Mouse (Mus musculus) kidney, adult 2 months (tissue): ENCODE measurements at regions not wholly inside any gene's neighbourhood (a gene's known extent, or its start where the extent isn't known, plus 50 kb on each side); places are given as distances from the start of the nearest gene placed in this dataset.

Experiments used
- CTCF ChIP-seq: fragments of 200-500 bp; conservative IDR thresholded peaks from 2 replicates; pipeline ENCODE4 v1.5.1; 2011; ENCODE audit warnings: low read depth, mild to moderate bottlenecking, control low read depth, low read length, moderate library complexity, mixed read lengths; ENCODE audit not compliant: insufficient read depth, insufficient read length
- POLR2A ChIP-seq: fragments of 200-500 bp; IDR thresholded peaks from one replicate; pipeline ENCODE4 v1.6.1; 2011; ENCODE audit warnings: low read depth, low read length, control low read depth

DNA sequence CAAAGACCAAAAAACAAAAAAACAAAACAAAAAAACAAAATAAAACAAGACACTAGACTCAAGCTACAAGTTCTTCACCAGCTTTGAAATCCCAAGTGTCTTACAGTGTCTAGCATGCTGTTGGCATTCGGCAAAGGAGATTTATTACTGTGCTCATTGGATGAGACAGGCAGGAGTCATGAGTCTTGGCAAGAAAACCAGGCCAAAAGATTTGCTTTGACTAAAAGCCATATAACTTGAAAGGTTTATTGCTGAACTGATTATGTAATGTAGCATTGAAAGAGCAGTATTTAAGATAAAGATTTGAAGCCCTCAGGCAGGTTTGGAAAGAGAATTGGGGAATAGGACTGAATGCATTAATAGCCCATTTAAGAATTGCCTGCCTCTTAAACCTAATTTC lies 281.7 kb upstream of the Eda2r start:
- no peak for TF ChIP-seq POLR2A
- TF ChIP-seq CTCF = no peak
